Mouse (Mus musculus): ENCODE measurements around the gene Gse1.

- TF ChIP-seq EP300 (IDR thresholded peaks at IDR 0.05; ENCODE audit: insufficient read depth, low read depth, low read length) (no peak), POLR2A (IDR thresholded peaks at IDR 0.05; ENCODE audit: insufficient read depth, low read depth, low read length) (no peak)
Measured at GRCm38 (mm10) chr8:120626461-120626860, 398.2 kb downstream of the Gse1 start.

All from heart, adult 2 months (tissue).